Mouse (Mus musculus) ES-E14 (cell line): ENCODE measurements around the gene Chrm3. TPM values are rescaled to one million over a fixed set of nuclear protein-coding genes. Genes with fewer than 3 reads are reported as not detected.

Experiments
- DNase-seq: peaks from one replicate; pipeline ENCODE4 v3.0.0-alpha.2; 2013; ENCODE audit warnings: low read depth, low spot score
- H3K27ac ChIP-seq: 2 replicates; pipeline ENCODE4 v1.5.1; 2012; ENCODE audit warnings: low read depth, mild to moderate bottlenecking, low read length, moderate library complexity, mixed read lengths; ENCODE audit not compliant: poor library complexity, insufficient read depth, severe bottlenecking
- H3K36me3 ChIP-seq: 2 replicates; pipeline ENCODE4 v1.6.1; 2012; ENCODE audit warnings: mild to moderate bottlenecking, low read length, moderate library complexity, mixed read lengths; ENCODE audit not compliant: control insufficient read depth, poor library complexity, insufficient read depth, severe bottlenecking
- H3K4me1 ChIP-seq, 2 experiments: fragments of 150-350 bp in 1 of 2; sonication (generic) in 1 of 2; 2 replicates each; pipeline ENCODE4 v1.6.1; 2012; ENCODE audit warnings: low read length in 2 of 2, mild to moderate bottlenecking in 1 of 2, mixed read lengths in 1 of 2; ENCODE audit not compliant: control insufficient read depth in 2 of 2, insufficient read depth in 2 of 2, poor library complexity in 1 of 2
- H3K4me3 ChIP-seq, 2 experiments: fragments of 150-350 bp in 1 of 2; sonication (generic) in 1 of 2; 2 replicates each; pipeline ENCODE4 v1.5.1; 2012; ENCODE audit warnings: low read length in 2 of 2, low read depth in 1 of 2, mild to moderate bottlenecking in 1 of 2, mixed read lengths in 1 of 2; ENCODE audit not compliant: insufficient read depth in 1 of 2, poor library complexity in 1 of 2, severe bottlenecking in 1 of 2
- H3K9ac ChIP-seq: 2 replicates; pipeline ENCODE4 v1.6.1; 2012; ENCODE audit warnings: low read depth, mild to moderate bottlenecking, low read length, mixed read lengths; ENCODE audit not compliant: poor library complexity, insufficient read depth, severe bottlenecking
- H3K9me3 ChIP-seq: fragments of 150-350 bp; sonication (generic); 2 replicates; pipeline ENCODE4 v1.6.1; 2012; ENCODE audit warnings: low read depth, mild to moderate bottlenecking, low read length; ENCODE audit not compliant: control insufficient read depth, insufficient read depth
- CHD2 ChIP-seq: IDR thresholded peaks from 2 replicates; pipeline ENCODE4 v1.6.1; 2014; ENCODE audit warnings: mild to moderate bottlenecking, low read depth, low read length, inconsistent platforms
- HCFC1 ChIP-seq: IDR thresholded peaks from 2 replicates; pipeline ENCODE4 v1.6.1; 2012; ENCODE audit warnings: low read length, inconsistent platforms, borderline replicate concordance; ENCODE audit not compliant: insufficient read depth
- MAFK ChIP-seq: IDR thresholded peaks from 2 replicates; pipeline ENCODE4 v1.6.1; 2014; ENCODE audit warnings: mild to moderate bottlenecking, low read depth, low read length, inconsistent platforms; ENCODE audit not compliant: insufficient read depth
- ZC3H11A ChIP-seq: IDR thresholded peaks from 2 replicates; pipeline ENCODE4 v1.6.1; 2012; ENCODE audit warnings: low read depth, mild to moderate bottlenecking, inconsistent platforms, low read length, borderline replicate concordance
- ZNF384 ChIP-seq: IDR thresholded peaks from 2 replicates; pipeline ENCODE4 v1.6.1; 2012; ENCODE audit warnings: low read depth, low read length, inconsistent platforms
- in situ Hi-C, 2 experiments: fragments of 600-800 bp; cut with MboI; formaldehyde crosslinking; loops; one replicate each; pipeline ENCODE4 v1.15.1; 2025; ENCODE audit warnings: low sequenced_read_pairs in 2 of 2, inconsistent platforms in 1 of 2; ENCODE audit not compliant: unreplicated experiment in 2 of 2
- total RNA-seq: library from RNA; depleted of rRNA; stranded (reverse); fragments of 300-350 nt; gene quantifications from 2 replicates; pipeline ENCODE4 v1.2.3, GENCODE M21; 2012

Chrm3 gene
- total RNA-seq, 1 experiment: 2.7 TPM

GRCm38 (mm10) chr13:10332762-10333161, 27.9 kb downstream of the Chrm3 start:
- Histone ChIP-seq H3K36me3 (no peaks in the 10 kb centered on the region), H3K4me1 (no peaks in the 10 kb centered on the region), H3K9ac (no peak overlapping the region), H3K9me3 (no peaks in the 10 kb centered on the region), H3K4me3 (no peak overlapping the region), H3K27ac (no peak overlapping the region)
- in situ Hi-C loops: loop anchor here in 1 of 2 experiments (25.0 kb wide), 1 partner anchor 445 kb away; no protein-coding TSS in a partner anchor
- TF ChIP-seq CHD2 (no peak), ZNF384 (no peak), MAFK (no peak)
- no peak for DNase-seq

GRCm38 (mm10) chr13:10309811-10310210, 50.8 kb downstream of the Chrm3 start:
- H3K4me3 ChIP-seq: no peak overlapping the region
- in situ Hi-C loops: no loop called here
- H3K9ac ChIP-seq: no peak overlapping the region
- DNase-seq: no peak
- no peak overlapping the region for H3K27ac ChIP-seq
- no peak for TF ChIP-seq HCFC1
- TF ChIP-seq ZC3H11A: no peak
- TF ChIP-seq CHD2: no peak
- no peak for TF ChIP-seq ZNF384
- TF ChIP-seq MAFK: no peak
- H3K9me3 ChIP-seq: no peaks in the 10 kb centered on the region
- no peaks in the 10 kb centered on the region for H3K36me3 ChIP-seq
- H3K4me1 ChIP-seq: no peaks in the 10 kb centered on the region

GRCm38 (mm10) chr13:10295160-10295559, 65.5 kb downstream of the Chrm3 start:
- DNase-seq: no peak
- no peaks in the 10 kb centered on the region for H3K36me3 ChIP-seq
- no peak overlapping the region for H3K4me3 ChIP-seq
- in situ Hi-C loops: no loop called here
- H3K27ac ChIP-seq: no peak overlapping the region
- no peak for TF ChIP-seq MAFK
- no peak for TF ChIP-seq CHD2
- no peak for TF ChIP-seq ZC3H11A
- no peak for TF ChIP-seq ZNF384
- TF ChIP-seq HCFC1: no peak
- H3K9me3 ChIP-seq: no peaks in the 10 kb centered on the region
- no peak overlapping the region for H3K9ac ChIP-seq
- no peaks in the 10 kb centered on the region for H3K4me1 ChIP-seq

- no peak overlapping the region for H3K27ac ChIP-seq
- no peak for DNase-seq
- no peaks in the 10 kb centered on the region for H3K4me1 ChIP-seq
- no peak overlapping the region for H3K9ac ChIP-seq
- H3K36me3 ChIP-seq: no peaks in the 10 kb centered on the region
- in situ Hi-C loops: no loop called here
- no peak for TF ChIP-seq ZC3H11A
- no peak for TF ChIP-seq MAFK
- TF ChIP-seq CHD2: no peak
- TF ChIP-seq ZNF384: no peak
- TF ChIP-seq HCFC1: no peak
- H3K9me3 ChIP-seq: no peaks in the 10 kb centered on the region
- H3K4me3 ChIP-seq: no peak overlapping the region
Observed at GRCm38 (mm10) chr13:10284331-10284730, 76.3 kb downstream of the Chrm3 start.

GRCm38 (mm10) chr13:10274907-10275306, 85.7 kb downstream of the Chrm3 start:
- no peaks in the 10 kb centered on the region for H3K36me3 ChIP-seq
- TF ChIP-seq ZNF384 (no peak), ZC3H11A (no peak), CHD2 (no peak)
- H3K4me3 ChIP-seq: no peak overlapping the region
- H3K27ac ChIP-seq: no peak overlapping the region
- in situ Hi-C loops: no loop called here
- H3K9ac ChIP-seq: no peak overlapping the region
- H3K9me3 ChIP-seq: no peaks in the 10 kb centered on the region
- no peaks in the 10 kb centered on the region for H3K4me1 ChIP-seq
- DNase-seq: no peak
